Mouse (Mus musculus) C2C12 (cell line): ENCODE results near the gene Arid5b.

Experiments used
- CTCF ChIP-seq: IDR thresholded peaks from one replicate; pipeline ENCODE4 v1.5.1; 2011; ENCODE audit not compliant: control insufficient read depth, insufficient read depth, insufficient read length
- MYOG ChIP-seq: IDR thresholded peaks from one replicate; pipeline ENCODE4 v1.6.1; 2011; ENCODE audit not compliant: control insufficient read depth, insufficient read length; ENCODE audit errors: extremely low read depth

DNA sequence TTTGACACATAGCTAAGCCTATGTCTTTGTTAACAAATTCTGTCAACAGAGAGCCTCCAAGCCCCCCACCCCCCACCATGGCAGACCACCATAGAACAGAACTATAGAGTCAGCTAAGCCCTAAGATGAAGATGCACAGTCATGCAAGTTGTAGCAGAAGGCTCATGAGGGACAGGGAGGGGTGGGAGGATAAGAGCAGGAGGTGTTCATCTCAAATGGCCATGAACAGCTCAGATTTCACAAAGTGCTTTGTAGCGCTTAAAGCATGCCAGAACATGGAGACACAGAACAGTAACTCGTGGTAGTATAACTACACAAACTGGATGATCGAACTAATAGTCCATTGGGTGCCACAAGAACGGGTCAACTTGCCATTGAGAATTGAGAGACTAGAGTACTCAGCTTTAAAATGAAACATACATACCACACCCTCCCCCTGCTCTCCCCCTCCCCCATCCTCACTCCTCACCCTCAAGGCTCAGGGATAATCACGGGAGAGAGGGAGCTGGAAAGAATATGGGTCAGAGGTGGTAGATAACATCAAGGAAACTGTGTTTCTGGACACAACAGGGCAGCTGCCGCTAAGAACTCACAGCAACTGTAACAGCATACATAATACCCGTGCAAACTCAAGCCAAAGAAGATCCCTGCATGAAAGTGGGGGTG is 25.0 kb downstream of the Arid5b start:
- TF ChIP-seq CTCF (no peak), MYOG (no peak)
